Mouse (Mus musculus) liver, adult 2 months (tissue): ENCODE data around the gene Gm37240. TPM values are rescaled to one million over a fixed set of nuclear protein-coding genes. Genes with fewer than 3 reads are reported as not detected.

Experiments
- DNase-seq: peaks from one replicate; pipeline ENCODE4 v3.0.0-alpha.2; 2011; ENCODE audit warnings: low read depth, low spot score; ENCODE audit errors: extremely low read depth
- H3K27ac ChIP-seq: fragments of 200-500 bp; replicated peaks from 2 replicates; pipeline ENCODE4 v1.5.1; 2012; ENCODE audit warnings: low read depth, mild to moderate bottlenecking, control low read depth, inconsistent platforms, low read length; ENCODE audit not compliant: insufficient read depth
- H3K27me3 ChIP-seq: fragments of 200-500 bp; 2 replicates; pipeline ENCODE4 v1.6.1; 2012; ENCODE audit warnings: mild to moderate bottlenecking, moderate library complexity, low read length, inconsistent platforms; ENCODE audit not compliant: control insufficient read depth, insufficient read depth
- H3K36me3 ChIP-seq: fragments of 200-500 bp; 2 replicates; pipeline ENCODE4 v1.6.1; 2012; ENCODE audit warnings: low read length, inconsistent platforms; ENCODE audit not compliant: control insufficient read depth, insufficient read depth
- H3K4me1 ChIP-seq: fragments of 200-500 bp; 2 replicates; pipeline ENCODE4 v1.6.1; 2011; ENCODE audit warnings: low read length; ENCODE audit not compliant: control insufficient read depth, insufficient read depth
- H3K4me3 ChIP-seq: fragments of 200-500 bp; 2 replicates; pipeline ENCODE4 v1.5.1; 2011; ENCODE audit warnings: low read depth, mild to moderate bottlenecking, control low read depth, low read length, moderate library complexity; ENCODE audit not compliant: insufficient read depth
- H3K79me2 ChIP-seq: fragments of 200-500 bp; 2 replicates; pipeline ENCODE4 v1.6.1; 2012; ENCODE audit warnings: inconsistent platforms, mild to moderate bottlenecking, low read length, moderate library complexity; ENCODE audit not compliant: control insufficient read depth, insufficient read depth
- H3K9ac ChIP-seq: fragments of 200-500 bp; 2 replicates; pipeline ENCODE4 v1.6.1; 2012; ENCODE audit warnings: low read depth, mild to moderate bottlenecking, control low read depth, inconsistent platforms, low read length
- CTCF ChIP-seq: fragments of 200-500 bp; IDR thresholded peaks from 2 replicates; pipeline ENCODE4 v1.5.1; 2011; ENCODE audit warnings: low read depth, low read length, control low read depth
- POLR2A ChIP-seq: fragments of 200-500 bp; IDR thresholded peaks from 2 replicates; pipeline ENCODE4 v1.6.1; 2011; ENCODE audit warnings: low read length, control low read depth; ENCODE audit not compliant: insufficient read depth; ENCODE audit errors: extremely low read depth
- WGBS: fragments of 180-500 bp; shearing (Covaris S2); methylation state at CpG from one replicate; pipeline ENCODE4 v1.1.7; 2018; 5-methylcytosine and 5-hydroxymethylcytosine counted together
- polyA plus RNA-seq: library from polyadenylated mRNA; depleted of rRNA; stranded (reverse); fragments of >200 nt; gene quantifications from 2 replicates; pipeline ENCODE4 v1.2.3, GENCODE M21; 2012
- total RNA-seq: library from RNA; depleted of rRNA; stranded (reverse); fragments of >200 nt; gene quantifications from 2 replicates; pipeline ENCODE4 v1.2.3, GENCODE M21; 2014

Gm37240 gene
- total and polyA plus RNA-seq, 2 experiments, result 2.2 to 6.9 TPM

DNA sequence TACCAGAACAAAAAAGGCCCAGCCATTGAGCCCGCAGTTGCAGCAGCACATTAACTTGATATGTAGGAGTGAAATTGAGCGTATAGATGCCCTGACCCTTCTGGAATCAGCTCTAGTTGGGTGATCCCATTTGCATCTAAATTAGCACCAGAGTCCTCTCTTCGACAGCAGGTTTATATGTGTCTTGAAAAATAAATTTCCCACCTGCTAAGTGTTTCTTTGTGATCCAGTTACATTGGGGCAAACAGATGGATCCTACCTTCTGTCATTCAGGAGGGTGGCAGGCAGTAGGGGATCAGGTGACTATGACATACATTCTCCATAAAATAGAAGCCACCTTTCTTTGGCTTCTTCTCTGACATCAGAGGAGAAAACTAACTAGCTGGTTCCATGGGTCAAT is 192.3 kb downstream of the Gm37240 start:
- no peak for DNase-seq
- Histone ChIP-seq H3K4me1 (no peaks in the 10 kb centered on the region), H3K4me3 (no peak overlapping the region), H3K27ac (no peak overlapping the region), H3K9ac (no peak overlapping the region), H3K36me3 (no peaks in the 10 kb centered on the region), H3K79me2 (no peaks in the 10 kb centered on the region), H3K27me3 (no peaks in the 10 kb centered on the region)
- TF ChIP-seq CTCF, result no peak
- no peak for TF ChIP-seq POLR2A
- 93% methylated on average over 3 of the region's 3 CpGs for WGBS

DNA sequence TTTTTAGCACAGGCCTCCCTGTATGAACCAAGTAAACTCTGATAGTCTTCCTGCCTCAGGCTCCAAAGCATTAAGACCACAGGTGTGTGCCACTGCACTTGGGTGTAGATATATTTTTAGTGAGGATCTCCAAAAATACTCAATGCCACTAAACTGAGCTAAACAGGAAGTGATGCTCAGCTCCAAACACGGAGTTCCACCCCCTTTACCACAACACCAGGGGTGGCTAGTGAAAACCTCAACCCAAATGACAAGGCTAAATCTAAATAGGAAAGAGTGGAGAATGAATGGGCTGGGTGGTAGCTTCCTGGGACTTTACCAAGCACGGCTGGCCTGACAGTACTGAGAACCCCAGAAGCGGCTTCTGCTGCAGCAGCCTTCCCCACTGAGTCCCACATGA is 194.3 kb downstream of the Gm37240 start:
- no peak overlapping the region for H3K27ac ChIP-seq
- H3K4me1 ChIP-seq, result no peaks in the 10 kb centered on the region
- no peaks in the 10 kb centered on the region for H3K79me2 ChIP-seq
- no peak for DNase-seq
- H3K36me3 ChIP-seq, result no peaks in the 10 kb centered on the region
- WGBS, result 55% methylated on average over 3 of the region's 3 CpGs
- H3K9ac ChIP-seq, result no peak overlapping the region
- no peak overlapping the region for H3K4me3 ChIP-seq
- no peaks in the 10 kb centered on the region for H3K27me3 ChIP-seq
- TF ChIP-seq CTCF (no peak), POLR2A (no peak)

DNA sequence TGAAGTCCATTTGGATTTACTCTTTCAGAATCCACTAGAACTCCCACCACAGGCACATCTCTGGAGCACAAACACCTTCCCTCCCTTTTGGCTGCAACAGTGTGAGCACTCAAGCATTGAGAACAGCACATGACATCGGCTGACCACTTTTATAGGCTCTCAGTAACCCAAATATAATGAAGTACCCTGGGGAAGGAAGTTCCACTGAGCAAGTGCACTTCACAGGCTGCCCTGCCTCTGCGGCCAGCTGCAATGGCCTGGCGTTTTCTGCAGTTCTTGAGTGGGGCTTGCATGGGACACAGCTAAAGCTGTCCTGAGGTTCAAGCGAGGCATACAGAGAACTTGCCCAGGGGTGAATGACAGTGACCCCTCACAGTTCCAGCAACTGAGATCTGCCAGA is 196.2 kb downstream of the Gm37240 start:
- no peak overlapping the region for H3K9ac ChIP-seq
- no peak overlapping the region for H3K27ac ChIP-seq
- no peaks in the 10 kb centered on the region for H3K79me2 ChIP-seq
- WGBS, result 91% methylated on average over 4 of the region's 4 CpGs
- no peaks in the 10 kb centered on the region for H3K27me3 ChIP-seq
- no peak for DNase-seq
- H3K4me3 ChIP-seq, result no peak overlapping the region
- H3K4me1 ChIP-seq, result no peaks in the 10 kb centered on the region
- H3K36me3 ChIP-seq, result peaks cover 3% of the 10 kb centered on the region; the same call in 1 of the 2 replicates
- TF ChIP-seq POLR2A (no peak), CTCF (no peak)

- Histone ChIP-seq H3K9ac (no peak overlapping the region), H3K79me2 (no peaks in the 10 kb centered on the region), H3K27ac (no peak overlapping the region), H3K36me3 (peaks cover 3% of the 10 kb centered on the region; the same call in 1 of the 2 replicates), H3K4me1 (no peaks in the 10 kb centered on the region), H3K27me3 (no peaks in the 10 kb centered on the region), H3K4me3 (no peak overlapping the region)
- TF ChIP-seq CTCF (no peak), POLR2A (no peak)
- WGBS, result 94% methylated on average over 14 of the region's 14 CpGs
- no peak for DNase-seq
These were observed 199.0 kb downstream of the Gm37240 start for GRCm38 (mm10) chr3:85688341-85688740.

DNA sequence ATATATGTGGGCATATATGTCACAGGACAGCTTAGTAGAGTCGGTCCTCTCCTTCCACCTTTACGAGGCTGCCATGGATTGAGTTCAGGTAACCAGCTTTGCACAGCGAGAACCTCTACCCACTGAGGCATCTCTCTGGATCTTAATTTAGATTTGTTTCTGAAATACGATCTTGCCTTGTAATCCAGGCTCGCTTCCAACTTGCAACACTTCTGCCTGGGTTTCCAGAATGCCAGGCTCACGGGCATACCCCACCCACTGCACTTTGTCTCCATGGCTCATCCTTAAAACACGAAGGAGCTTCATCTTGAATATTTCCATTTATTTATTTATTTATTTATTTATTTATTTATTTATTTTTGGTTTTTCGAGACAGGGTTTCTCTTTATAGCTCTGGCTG is 202.0 kb downstream of the Gm37240 start:
- Histone ChIP-seq H3K27ac (no peak overlapping the region), H3K9ac (no peak overlapping the region), H3K4me1 (no peaks in the 10 kb centered on the region), H3K79me2 (no peaks in the 10 kb centered on the region), H3K36me3 (peaks cover 3% of the 10 kb centered on the region; the same call in 1 of the 2 replicates), H3K4me3 (no peak overlapping the region), H3K27me3 (no peaks in the 10 kb centered on the region)
- TF ChIP-seq POLR2A, result no peak
- no peak for TF ChIP-seq CTCF
- no peak for DNase-seq
- whole genome bisulfite sequencing, result 90% methylated on average over 8 of the region's 8 CpGs

DNA sequence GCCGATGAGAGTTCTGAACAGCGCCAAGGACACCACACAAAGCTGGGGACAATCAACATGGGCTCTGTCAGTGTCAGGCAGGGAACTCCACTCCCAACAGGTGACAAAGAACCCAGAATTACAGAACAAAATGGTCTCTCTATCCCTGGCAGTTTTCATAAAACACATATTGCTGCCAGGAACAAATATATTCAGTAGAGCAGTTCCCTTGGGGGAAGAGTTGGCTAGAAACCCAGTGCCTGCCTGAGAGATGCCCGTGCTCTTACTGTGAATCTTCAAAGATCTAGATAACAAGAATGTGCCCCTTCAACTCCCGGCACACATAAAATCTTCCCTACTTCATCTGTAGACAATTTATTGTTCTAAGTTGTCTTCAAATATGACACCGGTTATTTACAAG is 203.7 kb downstream of the Gm37240 start:
- no peak overlapping the region for H3K9ac ChIP-seq
- no peaks in the 10 kb centered on the region for H3K27me3 ChIP-seq
- no peaks in the 10 kb centered on the region for H3K79me2 ChIP-seq
- H3K4me1 ChIP-seq, result no peaks in the 10 kb centered on the region
- TF ChIP-seq POLR2A (no peak), CTCF (no peak)
- peaks cover 3% of the 10 kb centered on the region; the same call in 1 of the 2 replicates for H3K36me3 ChIP-seq
- DNase-seq, result no peak
- WGBS, result 94% methylated on average over 5 of the region's 5 CpGs
- no peak overlapping the region for H3K4me3 ChIP-seq
- H3K27ac ChIP-seq, result no peak overlapping the region
